20 mouse cellular contexts compared by ENCODE assay signal in genomic region chr15:25489804-25490203, GRCm38 (mm10).
"Had no signal": no experiment of that assay in that cellular context is flagged by ENCODE, and none has a peak within 500 bp of the region (broad histone marks: within the 10 kb centered on the region; RNA-seq: fewer than 3 reads in every experiment).

No protein-coding gene starts in this region.

- H3K36me3 ChIP-seq: limb, embryonic 12.5 days; limb, embryonic 15.5 days; liver, embryonic 12.5 days; liver, embryonic 15.5 days; midbrain, embryonic 13.5 days; neural tube, embryonic 13.5 days had no signal

- H3K27ac ChIP-seq: limb, embryonic 12.5 days; limb, embryonic 15.5 days; liver, embryonic 12.5 days; liver, embryonic 15.5 days; macrophage; midbrain, embryonic 13.5 days; neural tube, embryonic 13.5 days had no signal

- H3K27me3 ChIP-seq: limb, embryonic 12.5 days; limb, embryonic 15.5 days; liver, embryonic 12.5 days; liver, embryonic 15.5 days; neural tube, embryonic 13.5 days had no signal

- H3K4me1 ChIP-seq: liver, embryonic 15.5 days; midbrain, embryonic 13.5 days; neural tube, embryonic 13.5 days had no signal

- DNase-seq: kidney, adult 18-20 months; kidney, adult 9 months; kidney, postnatal 14 days; left cerebral cortex, postnatal 4 days; retina, postnatal 1 day; right cerebral cortex, postnatal 25 days; thymus, adult 2 months; thymus, postnatal 14 days; thymus, postnatal 4 days had no signal

- H3K4me2 ChIP-seq: limb, embryonic 12.5 days; limb, embryonic 15.5 days; liver, embryonic 12.5 days; liver, embryonic 15.5 days; midbrain, embryonic 13.5 days; neural tube, embryonic 13.5 days had no signal

- ATAC-seq: inflammation-experienced regulatory T-cells, adult 6 months; intestine, embryonic 16.5 days; liver, embryonic 12.5 days; midbrain, embryonic 13.5 days; midbrain, embryonic 16.5 days had no signal

- H3K9me3 ChIP-seq: limb, embryonic 12.5 days; limb, embryonic 15.5 days; liver, embryonic 12.5 days; liver, embryonic 15.5 days; midbrain, embryonic 13.5 days; neural tube, embryonic 13.5 days had no signal

- H3K4me3 ChIP-seq: limb, embryonic 12.5 days; limb, embryonic 15.5 days; liver, embryonic 12.5 days; liver, embryonic 15.5 days; midbrain, embryonic 13.5 days; myocyte; neural tube, embryonic 13.5 days had no signal

- H3K9ac ChIP-seq: limb, embryonic 12.5 days; limb, embryonic 15.5 days; liver, embryonic 12.5 days; liver, embryonic 15.5 days; midbrain, embryonic 13.5 days; neural tube, embryonic 13.5 days had no signal
